Mouse (Mus musculus): ENCODE data around the gene Adck1.
"Not testable (repeated sequence)": the region's sequence is repeated elsewhere in the genome, so short reads cannot be mapped to it uniquely, and the experiment has no call there.

Gene Adck1

GRCm38 (mm10) chr12:88426926-88427325, 66.6 kb downstream of the Adck1 start:
- DNase-seq (ENCODE audit: low spot score in 2 of 2), result no peak

GRCm38 (mm10) chr12:88428735-88429134, 68.4 kb downstream of the Adck1 start:
- DNase-seq (ENCODE audit: low spot score in 2 of 2), result no peak

- no peak for DNase-seq (ENCODE audit: low spot score in 2 of 2)
Observed at GRCm38 (mm10) chr12:88432277-88432676, 71.9 kb downstream of the Adck1 start.

GRCm38 (mm10) chr12:88433171-88433570, 72.8 kb downstream of the Adck1 start:
- no peak for DNase-seq (ENCODE audit: low spot score in 2 of 2)

- no peak for DNase-seq (ENCODE audit: low spot score in 2 of 2)
Observed at GRCm38 (mm10) chr12:88436962-88437750, 76.8 kb downstream of the Adck1 start.

GRCm38 (mm10) chr12:88441922-88442809, 81.8 kb downstream of the Adck1 start:
- DNase-seq (ENCODE audit: low spot score in 2 of 2), result no peak

- no peak for DNase-seq (ENCODE audit: low spot score in 2 of 2)
Observed at GRCm38 (mm10) chr12:88444040-88444439, 83.7 kb downstream of the Adck1 start.

GRCm38 (mm10) chr12:88445471-88445870, 85.1 kb downstream of the Adck1 start:
- DNase-seq (ENCODE audit: low spot score in 2 of 2), result no peak

- no peak for DNase-seq (ENCODE audit: low spot score in 2 of 2)
Observed at GRCm38 (mm10) chr12:88450658-88451563, 90.6 kb downstream of the Adck1 start.

GRCm38 (mm10) chr12:88454701-88455410, 94.5 kb downstream of the Adck1 start:
- DNase-seq (ENCODE audit: low spot score in 2 of 2), result no peak

GRCm38 (mm10) chr12:88457021-88457420, 96.7 kb downstream of the Adck1 start:
- no peak for DNase-seq (ENCODE audit: low spot score in 2 of 2)

- DNase-seq (ENCODE audit: low spot score in 2 of 2), result no peak
Observed at GRCm38 (mm10) chr12:88458936-88459335, 98.6 kb downstream of the Adck1 start.

GRCm38 (mm10) chr12:88459461-88459860, 99.1 kb downstream of the Adck1 start:
- no peak for DNase-seq (ENCODE audit: low spot score in 2 of 2)

- no peak for DNase-seq (ENCODE audit: low spot score in 2 of 2)
Observed at GRCm38 (mm10) chr12:88461026-88461425, 100.7 kb downstream of the Adck1 start.

GRCm38 (mm10) chr12:88463588-88464290, 103.4 kb downstream of the Adck1 start:
- DNase-seq (ENCODE audit: low spot score in 2 of 2), result no peak

- DNase-seq (ENCODE audit: low spot score in 2 of 2), result no peak
Observed at GRCm38 (mm10) chr12:88466801-88467200, 106.4 kb downstream of the Adck1 start.

GRCm38 (mm10) chr12:88467257-88467656, 106.9 kb downstream of the Adck1 start:
- DNase-seq (ENCODE audit: low spot score in 2 of 2), result no peak

GRCm38 (mm10) chr12:88467935-88468465, 107.6 kb downstream of the Adck1 start:
- DNase-seq (ENCODE audit: low spot score in 2 of 2), result no peak

GRCm38 (mm10) chr12:88468691-88469090, 108.3 kb downstream of the Adck1 start:
- DNase-seq (ENCODE audit: low spot score in 2 of 2), result no peak

GRCm38 (mm10) chr12:88471884-88472283, 111.5 kb downstream of the Adck1 start:
- not testable (repeated sequence) for DNase-seq (ENCODE audit: low spot score in 2 of 2)
